Mouse (Mus musculus) megakaryocyte progenitor cell, adult 5-6 weeks (primary cell): ENCODE measurements around the gene Hoxa9. TPM values are rescaled to one million over a fixed set of nuclear protein-coding genes. Genes with fewer than 3 reads are reported as not detected.

Experiments
- ATAC-seq: replicated peaks from 2 replicates; pipeline ENCODE4 v1.8.0; 2016; ENCODE audit warnings: mild to moderate bottlenecking, moderate TSS enrichment, inconsistent platforms; ENCODE audit not compliant: poor library complexity
- total RNA-seq, 2 experiments: library from RNA; stranded (forward) in 1 of 2; stranded (reverse) in 1 of 2; fragments of 157-497, 149-512 nt in 1 of 2; fragments of 200-1000 nt in 1 of 2; gene quantifications; 2 replicates each; pipeline versions ENCODE4 v1.2.3 to v1.2.4; 2015 to 2017

Hoxa9 gene
- total RNA-seq, 2 experiments from 2014 or later, result 10.7 to 23.4 TPM

GRCm38 (mm10) chr6:52185834-52186233 is 45.1 kb downstream of the Hoxa9 start:
- ATAC-seq, result no peak

GRCm38 (mm10) chr6:52185222-52185621 is 45.7 kb downstream of the Hoxa9 start:
- ATAC-seq, result no peak

GRCm38 (mm10) chr6:52184668-52185067 is 46.2 kb downstream of the Hoxa9 start:
- ATAC-seq, result no peak

DNA sequence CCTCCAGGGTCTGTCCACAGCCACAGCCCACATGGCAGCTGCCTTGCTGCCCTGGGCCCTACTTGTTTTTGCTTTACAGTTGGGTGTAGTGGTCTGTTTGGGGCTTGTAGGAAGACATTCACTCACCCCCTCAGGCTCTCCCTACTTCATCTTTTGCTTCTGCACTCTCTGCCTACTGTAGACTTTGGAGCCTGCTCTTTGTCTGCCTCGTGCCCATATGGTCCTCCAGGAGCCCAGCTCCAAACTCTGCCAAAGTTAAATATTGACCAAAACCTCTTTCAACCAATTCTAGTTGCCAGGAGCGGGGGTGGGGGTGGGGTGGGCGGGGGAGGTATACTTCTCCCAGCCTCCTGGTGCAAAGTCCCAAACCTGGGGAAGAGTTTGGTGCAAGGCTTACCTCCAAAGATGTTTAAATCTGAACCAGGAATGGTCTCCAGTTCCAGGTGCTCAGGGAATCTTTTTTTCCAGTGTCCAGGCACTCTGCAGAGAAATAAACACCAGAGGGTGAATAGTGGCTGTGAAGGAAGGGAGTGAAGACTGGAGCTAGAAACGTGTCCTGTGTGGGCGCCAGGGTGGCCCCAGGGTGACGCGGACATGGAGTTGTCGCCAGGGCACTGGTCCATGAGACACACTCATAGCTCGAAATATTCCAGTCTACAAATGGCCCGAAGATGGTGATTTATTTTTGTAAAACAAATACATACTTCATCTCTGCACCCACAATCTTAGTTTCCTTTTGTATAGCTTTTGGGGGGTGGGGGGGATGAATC is 47.4 kb downstream of the Hoxa9 start:
- no peak for ATAC-seq

- no peak for ATAC-seq
Observed at GRCm38 (mm10) chr6:52182793-52183192, 48.1 kb downstream of the Hoxa9 start.

- ATAC-seq, result no peak
Observed at GRCm38 (mm10) chr6:52182030-52182429, 48.9 kb downstream of the Hoxa9 start.

- ATAC-seq, result no peak
Observed at GRCm38 (mm10) chr6:52180726-52181125, 50.2 kb downstream of the Hoxa9 start.

DNA sequence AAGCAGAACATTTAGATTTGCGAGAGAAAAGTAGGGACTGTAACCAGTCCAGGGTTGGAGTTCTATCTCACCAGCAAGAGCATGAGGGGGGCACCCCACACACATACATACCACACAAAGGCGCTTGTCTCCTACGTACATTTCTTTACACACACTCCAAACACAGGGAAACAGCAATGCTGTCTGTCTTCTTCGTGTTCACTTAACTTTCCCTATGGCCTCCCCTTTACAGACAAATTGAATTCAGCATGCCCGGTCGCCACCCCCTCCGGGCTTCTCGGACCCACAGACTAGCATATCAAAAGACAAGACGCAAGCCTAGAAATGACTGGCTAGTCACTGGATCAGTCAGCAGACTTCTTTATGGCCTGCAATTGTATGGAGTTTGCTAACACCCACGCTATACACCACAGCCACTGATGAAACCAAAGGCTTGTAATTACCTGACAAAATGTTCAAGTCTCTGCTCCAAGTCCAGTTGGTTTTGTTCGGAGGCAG is 50.6 kb downstream of the Hoxa9 start:
- ATAC-seq, result no peak

DNA sequence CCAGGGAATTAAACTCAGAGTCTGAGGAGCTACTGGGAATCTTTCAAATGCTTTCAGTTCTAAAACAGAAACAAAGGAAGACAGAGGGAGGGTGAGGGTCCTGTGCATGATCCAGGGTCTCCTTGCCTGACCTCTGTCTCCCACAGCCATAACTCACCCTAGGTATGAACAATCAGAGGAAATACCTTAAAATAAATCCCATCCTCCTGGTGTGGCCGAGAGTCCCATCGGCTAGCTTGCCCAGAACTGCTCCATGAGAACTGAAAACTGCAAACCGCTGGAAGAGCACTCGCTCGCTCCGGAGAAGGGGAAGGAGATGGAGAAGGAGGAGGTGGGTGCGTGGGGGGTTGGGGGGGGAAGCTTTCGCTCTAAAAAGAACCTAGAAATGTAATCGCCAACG is 51.2 kb downstream of the Hoxa9 start:
- no peak for ATAC-seq

DNA sequence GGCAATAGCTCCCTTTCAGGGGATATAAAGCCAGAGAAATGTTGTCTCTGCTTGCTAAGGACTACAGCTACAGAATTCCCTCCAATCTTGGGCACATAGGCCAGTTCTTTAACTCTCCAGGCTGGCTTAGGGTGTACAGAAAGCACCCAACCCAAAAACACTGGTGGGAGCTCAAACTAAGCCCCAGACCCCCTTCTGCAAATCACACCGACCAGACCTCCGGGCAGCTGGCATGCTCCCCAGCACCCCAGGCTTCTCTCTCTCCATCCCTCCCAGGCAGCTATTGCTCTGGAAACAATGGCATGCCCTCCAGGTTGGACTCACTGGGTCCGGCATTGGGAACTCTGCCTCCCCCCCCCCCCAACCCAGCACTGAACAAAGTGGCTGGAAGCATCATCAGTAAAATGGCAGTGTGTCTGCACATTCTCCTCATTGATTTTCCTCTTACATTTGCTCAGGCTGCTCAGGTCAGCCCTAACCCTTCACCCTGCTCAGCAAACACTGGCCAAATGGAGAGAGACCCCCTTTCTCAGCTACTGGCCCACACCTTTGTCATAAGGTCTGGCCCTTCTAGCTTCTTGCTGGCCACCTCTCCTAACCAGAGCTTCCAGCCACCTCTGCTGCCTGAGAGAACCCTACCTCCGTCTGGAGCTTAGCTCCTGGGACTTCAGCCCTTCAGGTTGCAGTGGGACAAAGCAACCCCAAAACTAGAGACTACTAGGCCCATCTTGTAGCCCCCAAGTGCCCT is 51.8 kb downstream of the Hoxa9 start:
- no peak for ATAC-seq

- ATAC-seq, result no peak
Observed at GRCm38 (mm10) chr6:52177806-52178205, 53.1 kb downstream of the Hoxa9 start.

GRCm38 (mm10) chr6:52177061-52177735 is 53.7 kb downstream of the Hoxa9 start, which contains the start of gene 5730596B20Rik:
Gene 5730596B20Rik (plus strand): TSS chr6:52177498.
- no peak for ATAC-seq

GRCm38 (mm10) chr6:52176391-52176790 is 54.5 kb downstream of the Hoxa9 start:
- ATAC-seq, result no peak

DNA sequence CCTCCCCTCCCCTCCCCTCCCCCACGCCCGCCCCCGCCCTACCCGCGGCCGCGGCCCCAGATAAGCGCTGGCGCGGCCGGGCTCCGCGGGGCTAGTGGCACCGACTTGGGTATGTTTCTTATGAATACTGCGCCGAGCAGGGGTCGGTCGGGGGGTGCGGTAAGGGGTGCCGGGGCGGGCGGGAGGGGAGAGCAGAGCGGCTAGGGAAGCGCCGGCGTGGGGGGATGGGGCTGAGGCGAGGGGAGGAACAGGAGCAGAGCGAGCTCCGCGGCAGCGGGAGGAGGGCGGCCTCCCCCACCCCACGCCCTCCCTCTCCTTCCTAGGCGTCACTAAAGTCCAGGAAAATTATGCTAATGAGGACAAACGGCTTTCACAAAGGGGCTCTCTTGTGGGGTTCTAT is 55.0 kb downstream of the Hoxa9 start:
- no peak for ATAC-seq

- no peak for ATAC-seq
Observed at GRCm38 (mm10) chr6:52174968-52175751, 55.7 kb downstream of the Hoxa9 start.

GRCm38 (mm10) chr6:52173648-52174047 is 57.2 kb downstream of the Hoxa9 start:
- ATAC-seq, result no peak

Other genes with a start within 250 kb of the Hoxa9 start
- 96.8 and 103 TPM in 2 replicates for gene Skap2, start 218.5 kb downstream of the Hoxa9 start, total RNA-seq (2015)
- gene Skap2, start 218.5 kb downstream of the Hoxa9 start, total RNA-seq (2017), result 139 and 181 TPM in 2 replicates
- 0.15 and 0.17 TPM in 2 replicates for gene Hoxa1, start 72.8 kb downstream of the Hoxa9 start, total RNA-seq (2015)
- gene Hoxa1, start 72.8 kb downstream of the Hoxa9 start, total RNA-seq (2017), result 0.10 TPM in 1 of 2 replicates, not detected in the other
- gene Hoxa2, start 66.3 kb downstream of the Hoxa9 start, total RNA-seq (2015), result 0.86 TPM in 1 of 2 replicates, not detected in the other
- 0.34 TPM in 1 of 2 replicates, not detected in the other for gene Hoxa2, start 66.3 kb downstream of the Hoxa9 start, total RNA-seq (2017)
- not detected in 2 replicates for gene 5730596B20Rik, start 53.6 kb downstream of the Hoxa9 start, total RNA-seq (2015)
- gene 5730596B20Rik, start 53.6 kb downstream of the Hoxa9 start, total RNA-seq (2017), result not detected in 2 replicates
- gene Hoxa4, start 39.3 kb downstream of the Hoxa9 start, total RNA-seq (2015), result 0.88 and 1.9 TPM in 2 replicates
- gene Hoxa4, start 39.3 kb downstream of the Hoxa9 start, total RNA-seq (2017), result 0.71 and 1.3 TPM in 2 replicates
- 2.3 and 3.1 TPM in 2 replicates for gene Hoxa5, start 26.5 kb downstream of the Hoxa9 start, total RNA-seq (2015)
- 0.83 and 1.1 TPM in 2 replicates for gene Hoxa5, start 26.5 kb downstream of the Hoxa9 start, total RNA-seq (2017)
- 0.22 TPM in 1 of 2 replicates, not detected in the other for gene Hoxa6, start 22.4 kb downstream of the Hoxa9 start, total RNA-seq (2015)
- not detected in 2 replicates for gene Hoxa6, start 22.4 kb downstream of the Hoxa9 start, total RNA-seq (2017)
- 0.59 and 2.1 TPM in 2 replicates for gene Hoxa3, start 17.8 kb downstream of the Hoxa9 start, total RNA-seq (2015)
- gene Hoxa3, start 17.8 kb downstream of the Hoxa9 start, total RNA-seq (2017), result 0.37 and 0.42 TPM in 2 replicates
- not detected in 2 replicates for gene Gm28308, start 17.8 kb downstream of the Hoxa9 start, total RNA-seq (2015)
- gene Gm28308, start 17.8 kb downstream of the Hoxa9 start, total RNA-seq (2017), result 0.84 TPM in 1 of 2 replicates, not detected in the other
- gene Hoxa7, start 9.2 kb downstream of the Hoxa9 start, total RNA-seq (2015), result 11.4 and 15.7 TPM in 2 replicates
- 5.5 and 8.2 TPM in 2 replicates for gene Hoxa7, start 9.2 kb downstream of the Hoxa9 start, total RNA-seq (2017)
- 0.12 and 0.24 TPM in 2 replicates for gene Hoxa10, start 9.8 kb upstream of the Hoxa9 start, total RNA-seq (2015)
- gene Hoxa10, start 9.8 kb upstream of the Hoxa9 start, total RNA-seq (2017), result 0.30 TPM in 1 of 2 replicates, not detected in the other
- not detected in 2 replicates for gene Hoxa11, start 14.7 kb upstream of the Hoxa9 start, total RNA-seq (2015)
- gene Hoxa11, start 14.7 kb upstream of the Hoxa9 start, total RNA-seq (2017), result 0.10 TPM in 1 of 2 replicates, not detected in the other
- gene Hoxa13, start 29.8 kb upstream of the Hoxa9 start, total RNA-seq (2015), result not detected in 2 replicates
- not detected in 2 replicates for gene Hoxa13, start 29.8 kb upstream of the Hoxa9 start, total RNA-seq (2017)
- gene Evx1, start 82.4 kb upstream of the Hoxa9 start, total RNA-seq (2015), result not detected in 2 replicates
- not detected in 2 replicates for gene Evx1, start 82.4 kb upstream of the Hoxa9 start, total RNA-seq (2017)